Mouse (Mus musculus): Measurements from ENCODE around the gene Efna4.

DNA sequence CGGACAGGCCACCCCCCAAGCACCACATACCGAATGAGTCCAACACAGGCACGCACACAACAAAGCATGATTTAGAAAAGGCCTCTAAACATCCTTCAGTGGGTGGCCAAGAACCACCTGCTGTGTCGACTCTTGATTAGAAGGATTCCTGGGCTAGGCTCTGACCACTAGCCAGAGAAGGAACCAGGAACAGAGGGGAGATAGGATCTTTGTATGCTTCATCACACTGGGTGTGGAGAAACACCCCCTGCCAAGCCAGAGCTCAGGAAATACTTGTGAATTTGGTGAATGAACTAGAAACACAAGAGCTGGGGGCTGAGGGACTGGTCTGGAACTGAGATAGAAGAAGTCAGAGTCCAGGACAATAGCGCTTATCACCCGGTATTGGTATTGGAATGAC is 1.3 kb downstream of the Efna4 start:
- no peak for TF ChIP-seq POLR2A (IDR thresholded peaks at IDR 0.05; ENCODE audit: extremely low read depth, insufficient read depth, low read length)
- no peak for TF ChIP-seq CTCF (IDR thresholded peaks at IDR 0.05; ENCODE audit: extremely low read depth, insufficient read depth, low read length)

Measured in cortical plate, adult 2 months (tissue).